Mouse (Mus musculus): ENCODE data around the gene Ripk1.

DNA sequence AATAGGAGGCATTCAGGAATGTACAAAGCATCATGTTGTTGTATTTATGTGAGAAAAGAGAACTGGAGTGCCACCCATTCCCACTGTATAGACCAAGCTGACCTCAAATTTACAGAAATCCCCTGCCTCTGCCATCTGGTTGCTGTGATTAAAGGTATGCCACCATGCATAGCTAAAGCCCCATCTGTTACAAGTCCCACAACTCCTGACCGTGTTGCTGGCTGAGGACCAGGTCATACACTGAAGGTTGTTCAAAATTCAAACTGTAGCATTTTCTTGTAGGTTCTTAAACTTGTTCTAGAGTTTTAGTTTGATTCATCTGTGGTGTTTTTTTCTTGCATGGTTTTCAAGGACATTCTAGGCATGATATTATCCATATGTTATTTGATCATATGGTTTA lies 16.4 kb downstream of the Ripk1 start:
- TF ChIP-seq CTCF (IDR thresholded peaks at IDR 0.05), result no peak
- TF ChIP-seq POLR2A (IDR thresholded peaks at IDR 0.05; ENCODE audit: insufficient read depth, low read depth, low read length), result no peak

All from heart, adult 2 months (tissue).